In genomic region chr14:37505314-37505713, GRCm38 (mm10) we compare ENCODE assay signal across 26 mouse cellular contexts.
"Had no signal": no experiment of that assay in that cellular context is flagged by ENCODE, and none has a peak within 500 bp of the region (broad histone marks: within the 10 kb centered on the region; RNA-seq: fewer than 3 reads in every experiment).

No protein-coding gene starts in this region.

- H3K36me3 ChIP-seq: heart, embryonic 13.5 days; heart, embryonic 15.5 days; hindbrain, embryonic 10.5 days; hindbrain, embryonic 12.5 days; limb, embryonic 10.5 days; limb, embryonic 12.5 days; liver, embryonic 13.5 days; liver, embryonic 15.5 days had no signal

- H3K9me3 ChIP-seq: heart, embryonic 13.5 days; heart, embryonic 15.5 days; hindbrain, embryonic 10.5 days; hindbrain, embryonic 12.5 days; limb, embryonic 10.5 days; limb, embryonic 12.5 days; liver, embryonic 13.5 days; liver, embryonic 15.5 days had no signal

- H3K27ac ChIP-seq: gastrocnemius, adult 2 months; heart, adult 2 months; heart, embryonic 13.5 days; heart, embryonic 15.5 days; hindbrain, embryonic 10.5 days; hindbrain, embryonic 12.5 days; hindbrain, embryonic 14.5 days; hindbrain, postnatal 0 days; left cerebral cortex, adult 2 months; limb, embryonic 10.5 days; limb, embryonic 12.5 days; liver, embryonic 13.5 days; liver, embryonic 15.5 days had no signal

- DNase-seq: gastrocnemius, adult 2 months; gastrocnemius, postnatal 10 days; gastrocnemius, postnatal 25 days; heart, adult 2 months; heart, postnatal 4 days; kidney, adult 18-20 months; kidney, adult 8-10 months; kidney, postnatal 10 days; kidney, postnatal 25 days; kidney, postnatal 4 days; liver; liver, embryonic 13.5 days; liver, postnatal 0 days had no signal

- H3K4me1 ChIP-seq: heart, embryonic 13.5 days; heart, embryonic 15.5 days; hindbrain, embryonic 10.5 days; hindbrain, embryonic 12.5 days; limb, embryonic 10.5 days; limb, embryonic 12.5 days; liver, embryonic 13.5 days; liver, embryonic 15.5 days had no signal

- ATAC-seq: hindbrain, postnatal 0 days; intestine, embryonic 16.5 days; liver, postnatal 0 days had no signal

- H3K4me2 ChIP-seq: heart, embryonic 11.5 days; heart, embryonic 13.5 days; heart, embryonic 15.5 days; hindbrain, embryonic 12.5 days; hindbrain, embryonic 14.5 days; limb, embryonic 12.5 days; liver, embryonic 11.5 days; liver, embryonic 13.5 days; liver, embryonic 15.5 days had no signal

- H3K9ac ChIP-seq: heart, embryonic 13.5 days; heart, embryonic 15.5 days; hindbrain, embryonic 12.5 days; hindbrain, embryonic 14.5 days; limb, embryonic 12.5 days; liver, embryonic 13.5 days; liver, embryonic 15.5 days; liver, postnatal 0 days had no signal

- H3K27me3 ChIP-seq: heart, embryonic 13.5 days; heart, embryonic 15.5 days; hindbrain, embryonic 12.5 days; limb, embryonic 12.5 days; liver, embryonic 13.5 days; liver, embryonic 15.5 days had no signal

- H3K4me3 ChIP-seq: gastrocnemius, adult 2 months; heart, adult 2 months; heart, embryonic 13.5 days; heart, embryonic 15.5 days; hindbrain, embryonic 10.5 days; hindbrain, embryonic 12.5 days; left cerebral cortex, adult 2 months; limb, embryonic 10.5 days; limb, embryonic 12.5 days; liver, embryonic 13.5 days; liver, embryonic 15.5 days had no signal
